Mouse (Mus musculus) brain, adult 10 weeks (tissue): ENCODE results near the gene Pole. TPM values are rescaled to one million over a fixed set of nuclear protein-coding genes. Genes with fewer than 3 reads are reported as not detected.

Experiments used
- polyA plus RNA-seq: library from polyadenylated mRNA; stranded (reverse); fragments of 350-450 nt; fragmentation: Illumina TruSeq; extraction: RNeasy Lipid Tissue Mini Kit (QIAGEN cat#74804); gene quantifications from one replicate; pipeline ENCODE4 v1.2.3, GENCODE M21; 2015; ENCODE audit warnings: low read depth, low replicate concordance

Gene Pole
- polyA plus RNA-seq, result 0.88 TPM

GRCm38 (mm10) chr5:110285770-110286445, at the start of gene Pole, which contains the start of gene Pxmp2:
TSS of gene Pole (plus strand) at chr5:110286306.
TSS of gene Pxmp2 (minus strand) at chr5:110286186.

DNA sequence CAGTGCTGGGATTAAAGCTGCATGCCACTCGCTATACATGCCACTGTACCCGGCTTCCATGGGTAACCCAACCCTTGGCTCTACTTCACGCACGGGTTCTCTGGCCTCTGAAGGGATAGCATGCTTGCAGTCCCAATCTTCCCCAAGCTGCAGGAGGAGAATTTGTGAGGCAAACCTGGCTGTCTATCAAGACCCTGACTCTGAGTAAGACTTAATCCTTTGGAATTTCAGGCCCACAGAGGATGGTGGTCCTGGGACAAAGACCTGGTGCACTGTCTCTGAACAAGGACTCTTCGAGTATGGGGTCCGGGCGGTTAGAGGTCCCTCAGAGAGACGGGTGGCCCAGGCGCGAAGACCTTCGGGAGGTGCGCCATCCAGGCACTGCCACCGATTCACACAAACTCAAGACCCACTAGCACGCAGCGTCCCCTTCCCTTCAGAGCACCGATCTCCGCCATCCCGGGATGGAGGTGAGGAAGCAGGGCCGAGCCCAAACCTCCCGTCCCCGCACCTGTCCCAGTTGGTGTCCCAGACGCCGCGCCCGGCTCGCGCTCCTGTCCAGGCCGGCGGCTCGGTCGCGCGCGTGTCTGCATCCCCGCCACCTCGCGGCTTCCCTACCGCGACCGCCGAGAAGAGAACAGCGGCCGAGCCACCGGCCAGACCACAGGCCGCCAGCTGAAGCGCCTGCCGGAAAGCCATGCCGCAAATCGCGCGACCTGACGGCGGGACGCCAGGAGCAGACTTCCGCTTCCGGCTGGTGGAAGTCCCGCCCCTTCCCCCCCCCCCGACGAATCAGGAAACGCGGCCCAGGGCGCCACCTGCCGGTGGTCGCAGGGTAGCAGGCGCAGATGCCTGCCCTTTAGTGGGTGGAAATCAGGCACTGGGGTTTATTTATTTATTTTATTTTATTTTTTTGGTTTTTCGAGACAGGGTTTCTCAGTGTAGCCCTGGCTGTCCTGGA, 16.7 kb upstream of the Pole start, which contains the start of gene Pgam5:
Gene Pgam5 (minus strand): TSS at position 773 of the 961 bp plus-strand sequence.

DNA sequence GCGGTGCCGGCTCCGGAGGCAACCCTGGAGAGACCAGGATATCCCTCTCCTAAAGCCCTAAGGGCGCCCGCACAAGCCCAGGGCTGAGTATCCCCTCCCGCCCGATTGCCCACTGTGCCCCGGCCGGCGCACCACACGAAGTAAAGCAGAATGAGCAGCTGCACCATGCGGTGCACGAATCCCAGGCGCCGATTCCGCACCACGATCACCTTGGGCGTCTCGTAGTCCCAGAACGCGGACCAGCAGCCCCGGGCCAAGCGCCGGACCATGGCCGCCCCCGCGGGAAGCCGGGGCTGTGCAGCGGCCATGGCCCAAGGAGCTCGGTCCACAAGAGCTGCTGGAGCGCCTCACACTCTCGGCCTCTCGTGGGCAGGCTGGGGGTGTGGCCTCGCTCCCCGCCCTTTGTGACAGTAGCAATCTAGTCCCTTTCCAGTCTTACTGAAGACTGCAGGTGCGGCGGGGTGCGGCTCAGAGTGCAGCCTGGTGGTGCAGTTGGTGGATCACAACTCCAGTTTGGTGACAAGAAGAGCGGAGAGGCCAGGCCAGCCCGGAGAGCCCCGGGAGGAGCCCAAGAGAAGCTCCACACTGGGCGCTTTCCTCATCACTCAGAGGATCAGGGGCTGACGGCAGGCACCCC, 56.7 kb downstream of the Pole start, which contains the start of gene P2rx2:
Gene P2rx2 (minus strand): TSS at position 565 of the 637 bp plus-strand sequence.

GRCm38 (mm10) chr5:110344524-110344923, 58.4 kb downstream of the Pole start, which contains the start of gene Lrcol1:
TSS of gene Lrcol1 (plus strand) at chr5:110344730.

Other genes with a start within 250 kb of the Pole start
- gene Gm17655, start 213.8 kb upstream of the Pole start, polyA plus RNA-seq, result 6.9 TPM
- gene Gm35315, start 191.9 kb upstream of the Pole start, polyA plus RNA-seq, result 0.45 TPM
- gene Plcxd1, start 186.3 kb upstream of the Pole start, polyA plus RNA-seq, result 15.2 TPM
- gene Gtpbp6, start 178.1 kb upstream of the Pole start, polyA plus RNA-seq, result 54.8 TPM
- 12.0 TPM for gene Zfp605, start 176.2 kb upstream of the Pole start, polyA plus RNA-seq
- 38.1 TPM for gene Chfr, start 150.5 kb upstream of the Pole start, polyA plus RNA-seq
- 21.9 TPM for gene Golga3, start 109.6 kb upstream of the Pole start, polyA plus RNA-seq
- 21.4 TPM for gene Ankle2, start 55.3 kb upstream of the Pole start, polyA plus RNA-seq
- gene Pgam5, start 16.4 kb upstream of the Pole start, polyA plus RNA-seq, result 71.7 TPM
- gene Pxmp2, start 120 bp upstream of the Pole start, polyA plus RNA-seq, result 11.1 TPM
- gene P2rx2, start 56.9 kb downstream of the Pole start, polyA plus RNA-seq, result 0.25 TPM
- not detected for gene Lrcol1, start 58.4 kb downstream of the Pole start, polyA plus RNA-seq
- gene Fbrsl1, start 162.2 kb downstream of the Pole start, polyA plus RNA-seq, result 38.1 TPM